Mouse (Mus musculus) liver, adult 2 months (tissue): ENCODE measurements around the gene Fuca2. TPM values are rescaled to one million over a fixed set of nuclear protein-coding genes. Genes with fewer than 3 reads are reported as not detected.

Experiments used
- DNase-seq: peaks from one replicate; pipeline ENCODE4 v3.0.0-alpha.2; 2011; ENCODE audit warnings: low read depth, low spot score; ENCODE audit errors: extremely low read depth
- H3K27ac ChIP-seq: fragments of 200-500 bp; replicated peaks from 2 replicates; pipeline ENCODE4 v1.5.1; 2012; ENCODE audit warnings: low read depth, mild to moderate bottlenecking, control low read depth, inconsistent platforms, low read length; ENCODE audit not compliant: insufficient read depth
- H3K27me3 ChIP-seq: fragments of 200-500 bp; 2 replicates; pipeline ENCODE4 v1.6.1; 2012; ENCODE audit warnings: mild to moderate bottlenecking, moderate library complexity, low read length, inconsistent platforms; ENCODE audit not compliant: control insufficient read depth, insufficient read depth
- H3K36me3 ChIP-seq: fragments of 200-500 bp; 2 replicates; pipeline ENCODE4 v1.6.1; 2012; ENCODE audit warnings: low read length, inconsistent platforms; ENCODE audit not compliant: control insufficient read depth, insufficient read depth
- H3K4me1 ChIP-seq: fragments of 200-500 bp; 2 replicates; pipeline ENCODE4 v1.6.1; 2011; ENCODE audit warnings: low read length; ENCODE audit not compliant: control insufficient read depth, insufficient read depth
- H3K4me3 ChIP-seq: fragments of 200-500 bp; 2 replicates; pipeline ENCODE4 v1.5.1; 2011; ENCODE audit warnings: low read depth, mild to moderate bottlenecking, control low read depth, low read length, moderate library complexity; ENCODE audit not compliant: insufficient read depth
- H3K79me2 ChIP-seq: fragments of 200-500 bp; 2 replicates; pipeline ENCODE4 v1.6.1; 2012; ENCODE audit warnings: inconsistent platforms, mild to moderate bottlenecking, low read length, moderate library complexity; ENCODE audit not compliant: control insufficient read depth, insufficient read depth
- H3K9ac ChIP-seq: fragments of 200-500 bp; 2 replicates; pipeline ENCODE4 v1.6.1; 2012; ENCODE audit warnings: low read depth, mild to moderate bottlenecking, control low read depth, inconsistent platforms, low read length
- CTCF ChIP-seq: fragments of 200-500 bp; IDR thresholded peaks from 2 replicates; pipeline ENCODE4 v1.5.1; 2011; ENCODE audit warnings: low read depth, low read length, control low read depth
- POLR2A ChIP-seq: fragments of 200-500 bp; IDR thresholded peaks from 2 replicates; pipeline ENCODE4 v1.6.1; 2011; ENCODE audit warnings: low read length, control low read depth; ENCODE audit not compliant: insufficient read depth; ENCODE audit errors: extremely low read depth
- WGBS: fragments of 180-500 bp; shearing (Covaris S2); methylation state at CpG from one replicate; pipeline ENCODE4 v1.1.7; 2018; 5-methylcytosine and 5-hydroxymethylcytosine counted together
- polyA plus RNA-seq: library from polyadenylated mRNA; depleted of rRNA; stranded (reverse); fragments of >200 nt; gene quantifications from 2 replicates; pipeline ENCODE4 v1.2.3, GENCODE M21; 2012
- total RNA-seq: library from RNA; depleted of rRNA; stranded (reverse); fragments of >200 nt; gene quantifications from 2 replicates; pipeline ENCODE4 v1.2.3, GENCODE M21; 2014

The Fuca2 gene
- total and polyA plus RNA-seq, 2 experiments: 4.0 to 11.1 TPM

GRCm38 (mm10) chr10:13470236-13470635, 29.1 kb upstream of the Fuca2 start:
- no peak for TF ChIP-seq POLR2A
- TF ChIP-seq CTCF: no peak
- no peak overlapping the region for H3K27ac ChIP-seq
- H3K27me3 ChIP-seq: peaks cover 9% of the 10 kb centered on the region
- H3K4me1 ChIP-seq: no peaks in the 10 kb centered on the region
- no peaks in the 10 kb centered on the region for H3K79me2 ChIP-seq
- peak; percentile 5 for DNase-seq
- no peak overlapping the region for H3K4me3 ChIP-seq
- H3K36me3 ChIP-seq: no peaks in the 10 kb centered on the region
- WGBS: 83% methylated on average over 3 of the region's 3 CpGs
- H3K9ac ChIP-seq: no peak overlapping the region

GRCm38 (mm10) chr10:13473287-13473832, 26.0 kb upstream of the Fuca2 start:
- DNase-seq: no peak
- Histone ChIP-seq H3K4me3 (peak overlapping the region; percentile 55; the same call in 1 of the 2 replicates), H3K27me3 (peaks cover 14% of the 10 kb centered on the region), H3K9ac (peak overlapping the region; percentile 59; the same call in 1 of the 2 replicates), H3K79me2 (no peaks in the 10 kb centered on the region), H3K36me3 (no peaks in the 10 kb centered on the region), H3K27ac (no peak overlapping the region), H3K4me1 (no peaks in the 10 kb centered on the region)
- WGBS: 20% methylated on average over 17 of the region's 17 CpGs
- TF ChIP-seq POLR2A: no peak
- TF ChIP-seq CTCF: no peak

- Histone ChIP-seq H3K79me2 (no peaks in the 10 kb centered on the region), H3K4me3 (peak within 1 kb of the TSS; percentile 55; the same call in 1 of the 2 replicates), H3K4me1 (no peaks in the 10 kb centered on the region), H3K36me3 (no peaks in the 10 kb centered on the region), H3K27me3 (peaks cover 14% of the 10 kb centered on the region), H3K9ac (peak within 1 kb of the TSS; percentile 59), H3K27ac (no peak within 1 kb of the TSS)
- no peak for TF ChIP-seq POLR2A
- TF ChIP-seq CTCF: no peak
- no peak for DNase-seq
- 2% methylated on average over 71 of the region's 71 CpGs for WGBS
These were observed 25.3 kb upstream of the Fuca2 start, which contains the start of gene Phactr2 for GRCm38 (mm10) chr10:13473833-13474567. Phactr2 (minus strand) TSS chr10:13474412.

- H3K27me3 ChIP-seq: peaks cover 14% of the 10 kb centered on the region
- H3K9ac ChIP-seq: 0 out of 2 replicates have a peak overlapping the region, but pooled peaks have one; percentile 17
- no peak for TF ChIP-seq POLR2A
- no peak for TF ChIP-seq CTCF
- no peaks in the 10 kb centered on the region for H3K79me2 ChIP-seq
- peak overlapping the region; percentile 55; the same call in 1 of the 2 replicates for H3K4me3 ChIP-seq
- 5% methylated on average over 10 of the region's 10 CpGs for WGBS
- H3K27ac ChIP-seq: no peak overlapping the region
- no peaks in the 10 kb centered on the region for H3K4me1 ChIP-seq
- no peaks in the 10 kb centered on the region for H3K36me3 ChIP-seq
- DNase-seq: no peak
These were observed 24.8 kb upstream of the Fuca2 start for GRCm38 (mm10) chr10:13474568-13474955.

- Histone ChIP-seq H3K4me1 (no peaks in the 10 kb centered on the region), H3K79me2 (no peaks in the 10 kb centered on the region), H3K27ac (no peak overlapping the region), H3K4me3 (no peak overlapping the region), H3K27me3 (peaks cover 14% of the 10 kb centered on the region), H3K36me3 (no peaks in the 10 kb centered on the region), H3K9ac (no peak overlapping the region)
- no peak for TF ChIP-seq CTCF
- no peak for TF ChIP-seq POLR2A
- 36% methylated on average over 7 of the region's 7 CpGs for WGBS
- DNase-seq: no peak
These were observed 24.2 kb upstream of the Fuca2 start for GRCm38 (mm10) chr10:13475121-13475520.

GRCm38 (mm10) chr10:13479341-13479740, 20.0 kb upstream of the Fuca2 start:
- Histone ChIP-seq H3K36me3 (no peaks in the 10 kb centered on the region), H3K9ac (no peak overlapping the region), H3K4me3 (no peak overlapping the region), H3K27me3 (peaks cover 6% of the 10 kb centered on the region), H3K79me2 (no peaks in the 10 kb centered on the region), H3K27ac (no peak overlapping the region), H3K4me1 (no peaks in the 10 kb centered on the region)
- DNase-seq: no peak
- TF ChIP-seq POLR2A: no peak
- no peak for TF ChIP-seq CTCF
- WGBS: 83% methylated on average over 6 of the region's 6 CpGs
